Mouse (Mus musculus): ENCODE data around the gene Picalm.

GRCm38 (mm10) chr7:90140290-90140689 lies 10.3 kb downstream of the Picalm start:
- TF ChIP-seq CTCF (IDR thresholded peaks at IDR 0.05; ENCODE audit: low read depth, low read length) (no peak), GATA1 (IDR thresholded peaks at IDR 0.05; ENCODE audit: borderline replicate concordance, low read length) (no peak), TAL1 (conservative IDR thresholded peaks at IDR 0.05; ENCODE audit: low read depth, low read length) (no peak), POLR2AphosphoS5 (IDR thresholded peaks at IDR 0.05; ENCODE audit: insufficient replicate concordance, low read depth, low read length) (no peak), GATA2 (IDR thresholded peaks at IDR 0.05; ENCODE audit: borderline replicate concordance, low read depth, low read length) (no peak)

All from G1E (cell line).